Mouse (Mus musculus): ENCODE measurements around the gene Prkca. TPM values are rescaled to one million over a fixed set of nuclear protein-coding genes. Genes with fewer than 3 reads are reported as not detected.

Prkca gene
- polyA plus RNA-seq, 1 experiment = 16.8 TPM

- no peak for DNase-seq
- WGBS = 41% methylated on average over 16 of the region's 16 CpGs
- TF ChIP-seq CTCF (IDR thresholded peaks at IDR 0.05; ENCODE audit: borderline replicate concordance, insufficient read depth, low read depth, low read length) (no peak), POLR2A (IDR thresholded peaks at IDR 0.05; ENCODE audit: borderline replicate concordance, insufficient read depth, low read length) (no peak)
- H3K27ac ChIP-seq (ENCODE audit: insufficient read depth, low read length) = no peak overlapping the region
- H3K4me1 ChIP-seq (ENCODE audit: control insufficient read depth, insufficient read depth, low read length) = no peaks in the 10 kb centered on the region
- H3K4me3 ChIP-seq (replicated peaks; ENCODE audit: insufficient read depth, low read depth, low read length) = no peak overlapping the region
- H3K27me3 ChIP-seq (ENCODE audit: control insufficient read depth, insufficient read depth, low read length) = no peaks in the 10 kb centered on the region
Measured at GRCm38 (mm10) chr11:107919852-107920508, 423.7 kb downstream of the Prkca start.

- H3K4me3 ChIP-seq (replicated peaks; ENCODE audit: insufficient read depth, low read depth, low read length) = no peak overlapping the region
- TF ChIP-seq CTCF (IDR thresholded peaks at IDR 0.05; ENCODE audit: borderline replicate concordance, insufficient read depth, low read depth, low read length) (no peak), POLR2A (IDR thresholded peaks at IDR 0.05; ENCODE audit: borderline replicate concordance, insufficient read depth, low read length) (no peak)
- no peaks in the 10 kb centered on the region for H3K27me3 ChIP-seq (ENCODE audit: control insufficient read depth, insufficient read depth, low read length)
- no peaks in the 10 kb centered on the region for H3K4me1 ChIP-seq (ENCODE audit: control insufficient read depth, insufficient read depth, low read length)
- no peak for DNase-seq
- WGBS = 54% methylated on average over 9 of the region's 9 CpGs
- no peak overlapping the region for H3K27ac ChIP-seq (ENCODE audit: insufficient read depth, low read length)
Measured at GRCm38 (mm10) chr11:107917721-107918235, 425.9 kb downstream of the Prkca start.

- no peak for TF ChIP-seq CTCF (IDR thresholded peaks at IDR 0.05; ENCODE audit: borderline replicate concordance, insufficient read depth, low read depth, low read length)
- no peak for TF ChIP-seq POLR2A (IDR thresholded peaks at IDR 0.05; ENCODE audit: borderline replicate concordance, insufficient read depth, low read length)
- Histone ChIP-seq H3K27ac (ENCODE audit: insufficient read depth, low read length) (no peak within 1 kb of the TSS), H3K27me3 (ENCODE audit: control insufficient read depth, insufficient read depth, low read length) (no peaks in the 10 kb centered on the region), H3K4me1 (ENCODE audit: control insufficient read depth, insufficient read depth, low read length) (no peaks in the 10 kb centered on the region), H3K4me3 (replicated peaks; ENCODE audit: insufficient read depth, low read depth, low read length) (no peak within 1 kb of the TSS)
- no peak for DNase-seq
- WGBS = 4% methylated on average over 36 of the region's 36 CpGs
Measured at GRCm38 (mm10) chr11:107914634-107915226, 429.0 kb downstream of the Prkca start, which contains the start of gene Cacng5. Cacng5 (minus strand) TSS chr11:107915055.

GRCm38 (mm10) chr11:107913317-107913716, 430.4 kb downstream of the Prkca start:
- no peak for TF ChIP-seq POLR2A (IDR thresholded peaks at IDR 0.05; ENCODE audit: borderline replicate concordance, insufficient read depth, low read length)
- TF ChIP-seq CTCF (IDR thresholded peaks at IDR 0.05; ENCODE audit: borderline replicate concordance, insufficient read depth, low read depth, low read length) = no peak

GRCm38 (mm10) chr11:107905364-107905763, 438.4 kb downstream of the Prkca start:
- H3K27ac ChIP-seq (ENCODE audit: insufficient read depth, low read length) = no peak overlapping the region
- H3K27me3 ChIP-seq (ENCODE audit: control insufficient read depth, insufficient read depth, low read length) = no peaks in the 10 kb centered on the region
- peak in 1 of 2 experiments; percentile 17 for DNase-seq
- no peak for TF ChIP-seq POLR2A (IDR thresholded peaks at IDR 0.05; ENCODE audit: borderline replicate concordance, insufficient read depth, low read length)
- TF ChIP-seq CTCF (IDR thresholded peaks at IDR 0.05; ENCODE audit: borderline replicate concordance, insufficient read depth, low read depth, low read length) = no peak
- peaks cover 14% of the 10 kb centered on the region for H3K4me1 ChIP-seq (ENCODE audit: control insufficient read depth, insufficient read depth, low read length)
- WGBS = 18% methylated on average over 9 of the region's 9 CpGs
- H3K4me3 ChIP-seq (replicated peaks; ENCODE audit: insufficient read depth, low read depth, low read length) = no peak overlapping the region

More at GRCm38 (mm10) chr11:107913317-107913716, 430.4 kb downstream of the Prkca start:
- H3K4me1 ChIP-seq (ENCODE audit: control insufficient read depth, insufficient read depth, low read length) = no peaks in the 10 kb centered on the region
- H3K4me3 ChIP-seq (replicated peaks; ENCODE audit: insufficient read depth, low read depth, low read length) = peak overlapping the region; percentile 9
- WGBS = 32% methylated on average over 3 of the region's 3 CpGs
- no peaks in the 10 kb centered on the region for H3K27me3 ChIP-seq (ENCODE audit: control insufficient read depth, insufficient read depth, low read length)
- no peak for DNase-seq
- no peak overlapping the region for H3K27ac ChIP-seq (ENCODE audit: insufficient read depth, low read length)

- TF ChIP-seq CTCF (IDR thresholded peaks at IDR 0.05; ENCODE audit: borderline replicate concordance, insufficient read depth, low read depth, low read length) (no peak), POLR2A (IDR thresholded peaks at IDR 0.05; ENCODE audit: borderline replicate concordance, insufficient read depth, low read length) (no peak)
- Histone ChIP-seq H3K4me3 (replicated peaks; ENCODE audit: insufficient read depth, low read depth, low read length) (no peak overlapping the region), H3K27me3 (ENCODE audit: control insufficient read depth, insufficient read depth, low read length) (no peaks in the 10 kb centered on the region), H3K4me1 (ENCODE audit: control insufficient read depth, insufficient read depth, low read length) (peaks cover 14% of the 10 kb centered on the region), H3K27ac (ENCODE audit: insufficient read depth, low read length) (no peak overlapping the region)
- 23% methylated on average over 4 of the region's 4 CpGs for WGBS
- DNase-seq = peak; percentile 19 to 38
Measured at GRCm38 (mm10) chr11:107903966-107904605, 439.6 kb downstream of the Prkca start.

- no peak for TF ChIP-seq CTCF (IDR thresholded peaks at IDR 0.05; ENCODE audit: borderline replicate concordance, insufficient read depth, low read depth, low read length)
- no peak for TF ChIP-seq POLR2A (IDR thresholded peaks at IDR 0.05; ENCODE audit: borderline replicate concordance, insufficient read depth, low read length)
- WGBS = 38% methylated on average over 4 of the region's 4 CpGs
- no peak for DNase-seq
- no peaks in the 10 kb centered on the region for H3K27me3 ChIP-seq (ENCODE audit: control insufficient read depth, insufficient read depth, low read length)
- H3K4me3 ChIP-seq (replicated peaks; ENCODE audit: insufficient read depth, low read depth, low read length) = no peak overlapping the region
- H3K4me1 ChIP-seq (ENCODE audit: control insufficient read depth, insufficient read depth, low read length) = peaks cover 7% of the 10 kb centered on the region
- H3K27ac ChIP-seq (ENCODE audit: insufficient read depth, low read length) = no peak overlapping the region
Measured at GRCm38 (mm10) chr11:107900470-107900869, 443.3 kb downstream of the Prkca start.

Measured in cerebellum, adult 2 months (tissue).